ENCODE assay signal across 13 mouse cellular contexts in the genomic region with DNA sequence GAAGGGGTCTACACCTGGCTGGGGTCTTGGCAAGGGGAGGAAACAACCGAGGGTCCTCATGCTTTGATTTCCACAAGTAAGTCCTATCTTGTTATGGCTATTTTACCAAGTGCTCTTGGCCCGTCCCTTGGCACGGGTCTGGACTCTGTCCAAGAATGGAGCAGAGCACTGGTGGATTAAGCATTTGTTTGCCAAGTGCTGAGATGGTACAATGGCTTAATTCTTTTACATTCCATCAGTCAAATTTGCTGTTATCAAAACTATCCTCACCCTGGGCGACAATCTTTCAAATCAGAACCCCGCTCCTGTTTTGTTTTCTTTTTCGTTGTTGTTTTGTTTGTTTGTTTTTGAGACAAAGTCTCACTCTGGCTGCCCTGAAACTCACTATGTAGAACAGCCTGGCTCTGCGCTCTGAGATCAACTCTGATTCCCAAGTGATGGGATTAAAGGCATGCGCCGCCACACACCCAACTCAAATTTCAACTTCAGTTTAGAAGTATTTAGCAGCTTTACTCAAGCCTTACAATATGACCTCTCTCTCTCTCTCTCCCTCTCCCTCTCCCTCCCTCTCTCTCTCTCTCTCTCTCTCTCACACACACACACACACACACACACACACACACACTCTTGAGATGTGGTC. TPM values are rescaled to one million over a fixed set of nuclear protein-coding genes. Genes with fewer than 3 reads are reported as not detected.
DNase-seq lines count a peak whose midpoint lies in the region; ATAC-seq lines count a peak whose summit lies in the region.
"Had no signal": no experiment of that assay in that cellular context is flagged by ENCODE, and none has a peak within 500 bp of the region (broad histone marks: within the 10 kb centered on the region; RNA-seq: fewer than 3 reads in every experiment).

No protein-coding gene starts in this region.

- no peak overlapping the region for H3K4me3 ChIP-seq in embryonic facial prominence, embryonic 10.5 days
- no peak overlapping the region for H3K4me3 ChIP-seq in intestine, embryonic 15.5 days (replicated peaks)
- no peak overlapping the region for H3K4me3 ChIP-seq in limb, embryonic 15.5 days
- H3K4me3 ChIP-seq: gastrocnemius, adult 2 months had no signal

- H3K27ac ChIP-seq in embryonic facial prominence, embryonic 10.5 days (replicated peaks), result peak overlapping the region; percentile 70
- peak overlapping the region; percentile 88 for H3K27ac ChIP-seq in intestine, embryonic 15.5 days
- no peak overlapping the region for H3K27ac ChIP-seq in limb, embryonic 15.5 days
- H3K27ac ChIP-seq: gastrocnemius, adult 2 months had no signal

- H3K9me3 ChIP-seq in embryonic facial prominence, embryonic 10.5 days, result no peaks in the 10 kb centered on the region
- no peaks in the 10 kb centered on the region for H3K9me3 ChIP-seq in intestine, embryonic 15.5 days
- no peaks in the 10 kb centered on the region for H3K9me3 ChIP-seq in limb, embryonic 15.5 days

- ATAC-seq in intestine, embryonic 15.5 days, result no peak
- ATAC-seq in limb, embryonic 15.5 days (ENCODE audit: insufficient number of reproducible peaks, low FRiP score, low TSS enrichment, low read depth), result no peak
- no peak for ATAC-seq in erythroid progenitor cell, adult 5-6 weeks (replicated peaks; ENCODE audit: low FRiP score, poor library complexity, severe bottlenecking)

- H3K4me1 ChIP-seq in embryonic facial prominence, embryonic 10.5 days, result peaks cover 90% of the 10 kb centered on the region
- H3K4me1 ChIP-seq in intestine, embryonic 15.5 days (replicated peaks), result peaks cover 40% of the 10 kb centered on the region
- peaks cover 24% of the 10 kb centered on the region for H3K4me1 ChIP-seq in limb, embryonic 15.5 days

- 41% methylated on average over 9 of the region's 9 CpGs for WGBS in embryonic facial prominence, embryonic 10.5 days
- WGBS in intestine, embryonic 15.5 days, result 33% methylated on average over 9 of the region's 9 CpGs
- 25% methylated on average over 9 of the region's 9 CpGs for WGBS in limb, embryonic 15.5 days

- H3K36me3 ChIP-seq in embryonic facial prominence, embryonic 10.5 days (replicated peaks), result peaks cover 9% of the 10 kb centered on the region; the same call in 1 of the 2 replicates
- no peaks in the 10 kb centered on the region for H3K36me3 ChIP-seq in intestine, embryonic 15.5 days
- no peaks in the 10 kb centered on the region for H3K36me3 ChIP-seq in limb, embryonic 15.5 days

- intact Hi-C loops in left cerebral cortex, postnatal 4 days (cut with DNase I), result no loop called here
- intact Hi-C loops in left cerebral cortex, postnatal 25 days (cut with DNase I), result no loop called here

- peak overlapping the region; percentile 43 for H3K4me2 ChIP-seq in intestine, embryonic 15.5 days (replicated peaks)
- 0 out of 2 replicates have a peak overlapping the region, but pooled peaks have one; percentile 19 for H3K4me2 ChIP-seq in limb, embryonic 15.5 days

- H3K27me3 ChIP-seq in embryonic facial prominence, embryonic 10.5 days (replicated peaks; ENCODE audit: low read depth, poor library complexity, severe bottlenecking), result no peaks in the 10 kb centered on the region
- no peaks in the 10 kb centered on the region for H3K27me3 ChIP-seq in intestine, embryonic 15.5 days (replicated peaks)
- H3K27me3 ChIP-seq in limb, embryonic 15.5 days, result no peaks in the 10 kb centered on the region

- DNase-seq in left cerebral cortex, postnatal 4 days, result peak; percentile 41
- no peak for DNase-seq in left cerebral cortex, postnatal 25 days (ENCODE audit: low spot score in 2 of 2)
- DNase-seq in embryonic facial prominence, embryonic 10.5 days (ENCODE audit: low spot score), result peak; percentile 49
- DNase-seq in ovary, postnatal 36 days (ENCODE audit: low spot score), result no peak
- DNase-seq: gastrocnemius, adult 2 months; layer of hippocampus, adult 9-11 months; spleen, adult 18-20 months had no signal

- no peak overlapping the region for H3K9ac ChIP-seq in intestine, embryonic 15.5 days
- H3K9ac ChIP-seq in limb, embryonic 15.5 days, result no peak overlapping the region

RNA-seq across cellular contexts. Expression of gene Trim71, which starts 19.3 kb away (rescaled TPM):
- total RNA-seq in left cerebral cortex, postnatal 4 days (2021), result under 1 TPM; 0.06 to 0.14 TPM
- under 1 TPM; 0.69 TPM for total RNA-seq in left cerebral cortex, postnatal 25 days (2021)
- 7.8 and 9.4 TPM in 2 replicates for polyA plus RNA-seq in embryonic facial prominence, embryonic 10.5 days (2016; fragmentation: Nextera tagmentation; extraction: Ambion mirVana)
- polyA plus RNA-seq in intestine, embryonic 15.5 days (2015; fragmentation: Nextera tagmentation; extraction: Ambion mirVana), result 4.1 TPM in 2 replicates
- 0.24 and 0.27 TPM in 2 replicates for polyA plus RNA-seq in limb, embryonic 15.5 days (2015; fragmentation: Nextera tagmentation; extraction: Ambion mirVana)
- not detected in 2 replicates for total RNA-seq in erythroid progenitor cell, adult 5-6 weeks (2015; ENCODE audit: low replicate concordance)
- total RNA-seq in erythroid progenitor cell, adult 5-6 weeks (2017; ENCODE audit: low replicate concordance), result not detected in 2 replicates
- total RNA-seq: gastrocnemius, adult 2 months; heart, postnatal 25 days had no signal

RNA-seq across cellular contexts. Expression of gene C130032M10Rik, which starts 29.4 kb away (rescaled TPM):
- total RNA-seq in left cerebral cortex, postnatal 4 days (2021), result not detected
- total RNA-seq in left cerebral cortex, postnatal 25 days (2021), result not detected
- 1.0 and 1.2 TPM in 2 replicates for polyA plus RNA-seq in embryonic facial prominence, embryonic 10.5 days (2016; fragmentation: Nextera tagmentation; extraction: Ambion mirVana)
- polyA plus RNA-seq in intestine, embryonic 15.5 days (2015; fragmentation: Nextera tagmentation; extraction: Ambion mirVana), result 0.48 and 0.58 TPM in 2 replicates
- 5.5 and 6.6 TPM in 2 replicates for polyA plus RNA-seq in limb, embryonic 15.5 days (2015; fragmentation: Nextera tagmentation; extraction: Ambion mirVana)
- not detected in 2 replicates for total RNA-seq in erythroid progenitor cell, adult 5-6 weeks (2015; ENCODE audit: low replicate concordance)
- total RNA-seq in erythroid progenitor cell, adult 5-6 weeks (2017; ENCODE audit: low replicate concordance), result not detected in 2 replicates
- total RNA-seq: gastrocnemius, adult 2 months; heart, postnatal 25 days had no signal
- polyA plus RNA-seq: cortical plate, adult 2 months; liver, embryonic 16.5 days had no signal

RNA-seq across cellular contexts. Expression of gene Ccr4, which starts 40.2 kb away (rescaled TPM):
- not detected for total RNA-seq in left cerebral cortex, postnatal 4 days (2021)
- total RNA-seq in left cerebral cortex, postnatal 25 days (2021), result not detected
- polyA plus RNA-seq in embryonic facial prominence, embryonic 10.5 days (2016; fragmentation: Nextera tagmentation; extraction: Ambion mirVana), result 0.10 TPM in 1 of 2 replicates, not detected in the other
- polyA plus RNA-seq in intestine, embryonic 15.5 days (2015; fragmentation: Nextera tagmentation; extraction: Ambion mirVana), result 0.56 and 0.63 TPM in 2 replicates
- 4.5 and 5.7 TPM in 2 replicates for polyA plus RNA-seq in limb, embryonic 15.5 days (2015; fragmentation: Nextera tagmentation; extraction: Ambion mirVana)
- 2.5 TPM in 1 of 2 replicates, not detected in the other for total RNA-seq in erythroid progenitor cell, adult 5-6 weeks (2015; ENCODE audit: low replicate concordance)
- 0.39 TPM in 1 of 2 replicates, not detected in the other for total RNA-seq in erythroid progenitor cell, adult 5-6 weeks (2017; ENCODE audit: low replicate concordance)
- total RNA-seq: gastrocnemius, adult 2 months; heart, postnatal 25 days had no signal
- polyA plus RNA-seq: cortical plate, adult 2 months; liver, embryonic 16.5 days had no signal

Comparison
In these comparisons a context has a peak if more than half of its experiments do, and no peak if none do; other contexts are left out.
1. DNase-seq: peak in left cerebral cortex, postnatal 4 days (single experiment) and embryonic facial prominence, embryonic 10.5 days (single experiment); none in left cerebral cortex, postnatal 25 days (0 of 2) and ovary, postnatal 36 days (single experiment).